Mouse (Mus musculus) CH12F3 (cell line): Measurements from ENCODE around the gene Gm1330.
"Not testable (repeated sequence)": the region's sequence is repeated elsewhere in the genome, so short reads cannot be mapped to it uniquely, and the experiment has no call there.

ENCODE experiments used
- in situ Hi-C: fragments of 300-500 bp; cut with MboI; formaldehyde crosslinking; loops from 2 replicates; pipeline ENCODE4 v1.14.3; 2020; ENCODE audit warnings: low sequenced_read_pairs

Gm1330 gene

GRCm38 (mm10) chr2:149003151-149003550 is at the start of gene Gm1330:
Gm1330 (minus strand) TSS chr2:149003251.
- in situ Hi-C loops, result no loop called here

GRCm38 (mm10) chr2:149017137-149017536 is 14.1 kb upstream of the Gm1330 start, which contains the start of gene Gm10750:
Gm10750 (minus strand) TSS chr2:149017237.
- in situ Hi-C loops, result not testable (repeated sequence)

GRCm38 (mm10) chr2:149004826-149005225 is 1.8 kb upstream of the Gm1330 start:
- in situ Hi-C loops, result no loop called here

DNA sequence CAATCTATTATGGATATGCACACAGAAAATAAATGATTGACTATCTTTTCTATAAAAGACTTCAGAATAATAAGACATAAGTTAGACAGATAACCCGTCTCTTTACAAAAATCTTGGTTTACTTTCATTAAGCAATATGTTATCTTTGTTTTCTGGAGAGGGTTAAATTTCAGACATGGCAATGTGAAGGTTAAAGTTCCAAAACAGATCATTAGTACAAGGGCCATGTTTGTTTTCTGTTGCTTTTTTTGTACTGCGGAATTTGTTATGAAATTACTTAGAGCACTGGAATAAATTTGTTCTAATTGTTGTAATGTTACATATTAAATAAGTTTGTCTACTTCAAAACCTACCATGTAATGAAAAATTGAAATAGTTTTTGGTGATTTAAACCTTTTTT is 7.9 kb downstream of the Gm1330 start:
- in situ Hi-C loops, result no loop called here
